Comparison of ENCODE assay signal across 2 mouse cellular contexts in the genomic region with DNA sequence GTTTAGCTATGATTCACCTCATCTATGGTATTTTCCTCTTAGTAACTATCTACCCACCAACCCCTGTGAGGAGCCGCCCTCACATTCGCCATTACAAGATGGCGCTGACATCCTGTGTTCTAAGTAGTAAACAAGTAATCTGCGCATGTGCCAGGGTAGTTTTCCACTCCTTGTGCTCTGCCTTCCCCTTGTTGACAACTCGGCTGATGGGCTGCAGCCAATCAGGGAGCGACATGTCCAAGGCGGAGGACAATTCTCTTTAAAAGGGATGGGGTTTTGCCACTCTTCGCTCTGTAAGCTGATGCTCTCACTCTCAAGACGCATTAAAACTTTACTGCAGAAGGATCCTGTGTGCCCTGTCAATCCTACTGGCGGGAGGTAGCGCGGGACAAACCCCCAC. TPM values are rescaled to one million over a fixed set of nuclear protein-coding genes. Genes with fewer than 3 reads are reported as not detected.
"Had no signal": no experiment of that assay in that cellular context is flagged by ENCODE, and none has a peak within 500 bp of the region (broad histone marks: within the 10 kb centered on the region; RNA-seq: fewer than 3 reads in every experiment).

No protein-coding gene starts in this region.

RNA-seq across cellular contexts. Expression of gene Akr1b8, which starts 22.1 kb away (rescaled TPM):
- total RNA-seq: monocyte, adult 5-6 weeks; neutrophil, adult 5-6 weeks had no signal
